Mouse (Mus musculus): Measurements from ENCODE around the gene BC005624.

- no peak for TF ChIP-seq CTCF (IDR thresholded peaks at IDR 0.05; ENCODE audit: low read depth, low read length)
- no peak for TF ChIP-seq POLR2A (IDR thresholded peaks at IDR 0.05; ENCODE audit: insufficient read depth, low read length)
- no peak for TF ChIP-seq EP300 (IDR thresholded peaks at IDR 0.05; ENCODE audit: insufficient read depth, low read depth, low read length)
Observed at GRCm38 (mm10) chr2:30952457-30952823, 29.6 kb downstream of the BC005624 start.
